24 mouse cellular contexts compared by ENCODE assay signal in the genomic region with DNA sequence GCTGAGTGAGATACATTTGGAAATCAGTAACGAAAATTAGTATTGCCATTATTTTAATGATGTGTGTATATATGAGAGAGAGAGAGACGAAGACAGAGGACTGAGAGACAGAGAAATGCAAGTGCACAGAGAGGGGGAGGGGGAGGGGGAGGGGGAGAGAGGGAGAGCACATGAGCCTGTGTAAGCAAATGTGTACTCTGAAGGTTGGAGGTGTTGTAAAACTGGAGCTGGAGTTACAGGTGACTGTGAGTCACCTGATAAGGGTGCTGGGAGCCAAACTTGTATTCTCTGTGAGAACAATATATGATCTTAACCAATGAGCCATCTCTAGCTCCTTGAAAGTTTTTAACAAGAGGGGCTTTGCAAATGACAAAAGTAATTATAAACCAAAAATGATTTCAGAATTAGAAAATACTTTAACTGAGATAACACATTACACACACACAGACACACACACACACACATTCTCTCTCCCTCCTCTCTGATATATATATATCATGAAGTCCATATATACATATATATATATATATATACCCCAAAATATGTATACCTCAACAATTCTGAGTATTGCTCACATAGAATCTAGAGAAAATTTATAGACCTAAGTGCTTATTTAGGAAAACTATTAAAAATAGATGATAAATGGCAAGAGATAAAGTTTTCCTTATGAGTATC.
DNase-seq lines count a peak whose midpoint lies in the region; ATAC-seq and TF ChIP-seq lines count a peak whose summit lies in the region.
"Had no signal": no experiment of that assay in that cellular context is flagged by ENCODE, and none has a peak within 500 bp of the region (broad histone marks: within the 10 kb centered on the region; RNA-seq: fewer than 3 reads in every experiment).

No protein-coding gene starts in this region.

- H3K9me3 ChIP-seq in intestine, embryonic 16.5 days (ENCODE audit: control insufficient read depth, low read length): no peaks in the 10 kb centered on the region
- no peaks in the 10 kb centered on the region for H3K9me3 ChIP-seq in stomach, embryonic 14.5 days (ENCODE audit: control insufficient read depth, low read depth, low read length)
- no peaks in the 10 kb centered on the region for H3K9me3 ChIP-seq in stomach, postnatal 0 days (ENCODE audit: control insufficient read depth, low read length)
- H3K9me3 ChIP-seq in midbrain, embryonic 10.5 days (replicated peaks): no peaks in the 10 kb centered on the region
- H3K9me3 ChIP-seq: embryonic facial prominence, embryonic 10.5 days; embryonic facial prominence, embryonic 13.5 days; forebrain, embryonic 12.5 days; forebrain, embryonic 15.5 days; hindbrain, embryonic 12.5 days; hindbrain, embryonic 15.5 days had no signal

- 55% methylated on average over 2 of the region's 2 CpGs for WGBS in intestine, embryonic 16.5 days
- WGBS in stomach, embryonic 14.5 days: 71% methylated on average over 2 of the region's 2 CpGs
- 47% methylated on average over 2 of the region's 2 CpGs for WGBS in stomach, postnatal 0 days
- WGBS in midbrain, embryonic 10.5 days: 88% methylated on average over 2 of the region's 2 CpGs

- peak; percentile 97 for ATAC-seq in intestine, embryonic 16.5 days
- ATAC-seq in stomach, embryonic 14.5 days (ENCODE audit: insufficient number of reproducible peaks, insufficient read depth, low FRiP score, low read depth): peak; percentile 58; the same call in 1 of the 2 replicates
- ATAC-seq in stomach, postnatal 0 days (ENCODE audit: low FRiP score, low TSS enrichment): peak; percentile 81; the same call in 1 of the 2 replicates
- ATAC-seq: CD4-positive, CD25-positive, alpha-beta regulatory T cell, adult 4 months; forebrain, embryonic 15.5 days had no signal

- no peak overlapping the region for H3K4me3 ChIP-seq in intestine, embryonic 16.5 days (ENCODE audit: low read length)
- no peak overlapping the region for H3K4me3 ChIP-seq in stomach, embryonic 14.5 days (ENCODE audit: low read depth, low read length)
- H3K4me3 ChIP-seq in stomach, postnatal 0 days (ENCODE audit: low read depth, low read length): no peak overlapping the region
- H3K4me3 ChIP-seq in midbrain, embryonic 10.5 days: no peak overlapping the region
- H3K4me3 ChIP-seq: embryonic facial prominence, embryonic 10.5 days; embryonic facial prominence, embryonic 13.5 days; erythroblast, embryonic 14.5 days; forebrain, embryonic 12.5 days; forebrain, embryonic 15.5 days; heart, adult 2 months; hindbrain, embryonic 12.5 days; hindbrain, embryonic 15.5 days had no signal

- H3K9ac ChIP-seq in intestine, embryonic 16.5 days (ENCODE audit: low read depth, low read length): no peak overlapping the region
- H3K9ac ChIP-seq in stomach, embryonic 14.5 days (replicated peaks; ENCODE audit: low read depth, low read length): no peak overlapping the region
- no peak overlapping the region for H3K9ac ChIP-seq in stomach, postnatal 0 days (ENCODE audit: low read length)
- H3K9ac ChIP-seq: embryonic facial prominence, embryonic 13.5 days; forebrain, embryonic 12.5 days; forebrain, embryonic 15.5 days; hindbrain, embryonic 12.5 days; hindbrain, embryonic 15.5 days had no signal

- no peaks in the 10 kb centered on the region for H3K27me3 ChIP-seq in intestine, embryonic 16.5 days (replicated peaks; ENCODE audit: control insufficient read depth, insufficient read depth, low read length)
- H3K27me3 ChIP-seq in stomach, embryonic 14.5 days (ENCODE audit: control insufficient read depth, insufficient read depth, low read length): no peaks in the 10 kb centered on the region
- no peaks in the 10 kb centered on the region for H3K27me3 ChIP-seq in stomach, postnatal 0 days (ENCODE audit: control insufficient read depth, insufficient read depth, low read length)
- H3K27me3 ChIP-seq in midbrain, embryonic 10.5 days (ENCODE audit: low read depth, poor library complexity, severe bottlenecking): no peaks in the 10 kb centered on the region
- H3K27me3 ChIP-seq: embryonic facial prominence, embryonic 13.5 days; forebrain, embryonic 12.5 days; forebrain, embryonic 15.5 days; hindbrain, embryonic 12.5 days; hindbrain, embryonic 15.5 days had no signal

- no peaks in the 10 kb centered on the region for H3K36me3 ChIP-seq in intestine, embryonic 16.5 days (ENCODE audit: control insufficient read depth, insufficient read depth, low read length)
- no peaks in the 10 kb centered on the region for H3K36me3 ChIP-seq in stomach, embryonic 14.5 days (ENCODE audit: control insufficient read depth, insufficient read depth, low read length)
- no peaks in the 10 kb centered on the region for H3K36me3 ChIP-seq in stomach, postnatal 0 days (ENCODE audit: control insufficient read depth, insufficient read depth, low read length)
- H3K36me3 ChIP-seq in midbrain, embryonic 10.5 days: no peaks in the 10 kb centered on the region
- H3K36me3 ChIP-seq: embryonic facial prominence, embryonic 10.5 days; embryonic facial prominence, embryonic 13.5 days; forebrain, embryonic 12.5 days; forebrain, embryonic 15.5 days; hindbrain, embryonic 12.5 days; hindbrain, embryonic 15.5 days had no signal

- H3K4me2 ChIP-seq in intestine, embryonic 16.5 days (ENCODE audit: low read depth, low read length): no peak overlapping the region
- H3K4me2 ChIP-seq in stomach, embryonic 14.5 days (replicated peaks; ENCODE audit: low read depth, low read length): no peak overlapping the region
- no peak overlapping the region for H3K4me2 ChIP-seq in stomach, postnatal 0 days (replicated peaks; ENCODE audit: low read depth)
- H3K4me2 ChIP-seq: embryonic facial prominence, embryonic 13.5 days; forebrain, embryonic 12.5 days; forebrain, embryonic 15.5 days; heart, embryonic 11.5 days; hindbrain, embryonic 12.5 days; hindbrain, embryonic 15.5 days had no signal

- peak; percentile 26 for DNase-seq in stomach, postnatal 0 days (ENCODE audit: low spot score)
- DNase-seq in retina, embryonic 14.5 days (ENCODE audit: low spot score): no peak
- no peak for DNase-seq in midbrain, embryonic 10.5 days (ENCODE audit: low spot score)
- DNase-seq in thymus, adult 18-20 months: no peak
- DNase-seq: adrenal gland, adult 8-10 months; adrenal gland, postnatal 25 days; cerebellum, adult 11-12 months; cerebellum, adult 8-10 months; cerebellum, postnatal 36 days; embryo, embryonic 11 days; gastrocnemius, postnatal 10 days; gastrocnemius, postnatal 36 days; heart, adult 2 months had no signal

- TF ChIP-seq EP300 in stomach, postnatal 0 days (optimal IDR thresholded peaks at IDR 0.05): no peak

- H3K4me1 ChIP-seq in intestine, embryonic 16.5 days (ENCODE audit: control insufficient read depth, insufficient read depth, low read length): no peaks in the 10 kb centered on the region
- no peaks in the 10 kb centered on the region for H3K4me1 ChIP-seq in stomach, embryonic 14.5 days (ENCODE audit: control insufficient read depth, insufficient read depth, low read length)
- H3K4me1 ChIP-seq in stomach, postnatal 0 days (replicated peaks; ENCODE audit: control insufficient read depth, insufficient read depth): no peaks in the 10 kb centered on the region
- no peaks in the 10 kb centered on the region for H3K4me1 ChIP-seq in midbrain, embryonic 10.5 days
- H3K4me1 ChIP-seq: embryonic facial prominence, embryonic 10.5 days; embryonic facial prominence, embryonic 13.5 days; forebrain, embryonic 12.5 days; forebrain, embryonic 15.5 days; hindbrain, embryonic 12.5 days; hindbrain, embryonic 15.5 days had no signal

- TF ChIP-seq CTCF in stomach, postnatal 0 days (IDR thresholded peaks at IDR 0.05; ENCODE audit: low read depth): no peak

- no peak overlapping the region for H3K27ac ChIP-seq in intestine, embryonic 16.5 days (ENCODE audit: low read length)
- no peak overlapping the region for H3K27ac ChIP-seq in stomach, embryonic 14.5 days (ENCODE audit: low read length)
- H3K27ac ChIP-seq in stomach, postnatal 0 days (replicated peaks): no peak overlapping the region
- H3K27ac ChIP-seq in midbrain, embryonic 10.5 days (replicated peaks): no peak overlapping the region
- H3K27ac ChIP-seq: embryonic facial prominence, embryonic 10.5 days; embryonic facial prominence, embryonic 13.5 days; forebrain, embryonic 12.5 days; forebrain, embryonic 15.5 days; heart, adult 2 months; hindbrain, embryonic 12.5 days; hindbrain, embryonic 15.5 days had no signal
